Mouse (Mus musculus): ENCODE measurements around the gene Armc9.

Armc9 gene

DNA sequence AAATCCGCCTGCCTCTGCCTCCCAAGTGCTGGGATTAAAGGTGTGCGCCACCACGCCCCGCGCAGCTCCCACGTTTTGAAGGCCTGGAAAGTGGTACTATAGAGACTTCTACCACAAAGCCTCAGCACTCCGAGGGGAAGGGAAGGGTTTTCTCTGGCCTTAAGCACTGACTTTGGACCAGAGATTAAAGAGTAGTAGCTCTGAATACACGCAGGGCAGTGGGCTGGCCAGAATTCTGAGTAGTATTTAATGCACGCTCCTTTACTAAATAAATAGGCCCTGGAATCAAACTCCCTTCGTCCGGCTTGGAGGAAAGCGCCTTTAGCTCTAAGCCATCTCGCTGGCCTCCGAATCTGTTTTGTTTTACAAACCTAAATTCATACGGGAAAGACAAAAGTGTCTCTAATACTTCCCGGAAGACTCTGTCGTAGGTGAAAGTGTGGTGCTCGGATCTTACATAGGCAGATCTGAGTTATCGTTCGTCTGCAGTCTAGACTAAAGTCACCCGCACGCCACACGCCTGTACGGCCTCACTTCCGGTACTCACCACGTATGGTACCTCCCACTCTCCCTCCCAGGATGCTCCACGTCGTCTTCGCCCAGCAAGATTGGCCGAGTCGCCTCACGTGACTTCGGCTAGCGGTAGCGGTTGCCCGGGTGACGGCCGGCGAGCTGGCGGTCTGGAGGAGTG, at the start of gene Armc9:
Gene Armc9 (plus strand): TSS at position 648 of the 691 bp plus-strand sequence.
- DNase-seq: peak; percentile 97

DNA sequence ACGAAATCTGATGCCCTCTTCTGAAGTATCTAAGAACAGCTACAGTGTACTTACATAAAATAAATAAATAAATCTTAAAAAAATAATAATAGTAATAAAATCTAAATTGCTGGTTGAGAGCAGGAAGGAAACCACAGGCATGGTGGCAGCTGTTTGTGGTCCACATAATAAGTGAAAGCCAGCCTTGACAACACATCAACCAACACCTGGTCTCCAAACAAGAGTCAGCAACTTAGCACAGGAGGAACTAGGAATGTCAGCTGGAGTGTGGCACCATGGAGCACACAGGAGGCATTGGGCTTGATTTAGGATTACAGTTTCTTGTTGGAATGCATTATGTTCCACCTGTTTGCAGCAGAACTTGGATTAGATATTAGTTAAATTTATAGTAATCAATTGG, 49.5 kb upstream of the Armc9 start:
- no peak for DNase-seq

GRCm38 (mm10) chr1:86111779-86112178, 42.8 kb upstream of the Armc9 start, which contains the start of gene Htr2b:
TSS of gene Htr2b (minus strand) at chr1:86111970.
- DNase-seq: peak; percentile 75

DNA sequence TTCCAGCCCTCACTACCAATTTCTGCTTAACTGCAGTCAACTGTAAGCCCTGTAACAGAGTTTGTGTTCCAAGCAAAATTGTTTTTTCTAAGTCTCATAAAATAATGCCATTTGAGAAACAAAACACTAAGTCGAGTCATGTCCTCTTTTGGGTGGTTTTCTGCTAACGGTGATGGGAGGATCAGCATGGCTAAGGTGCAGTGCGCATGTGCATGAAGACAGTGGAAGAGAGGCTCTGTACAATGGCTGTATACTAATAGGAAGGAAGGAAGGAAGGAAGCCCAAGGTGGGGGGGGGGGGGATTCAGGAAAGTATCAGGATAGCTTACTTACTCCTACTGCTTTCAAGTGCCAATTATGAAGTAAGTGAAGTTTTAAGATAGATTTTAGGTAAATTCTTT, 40.4 kb upstream of the Armc9 start:
- peak; percentile 22 for DNase-seq

GRCm38 (mm10) chr1:86119549-86119948, 35.0 kb upstream of the Armc9 start:
- no peak for DNase-seq

GRCm38 (mm10) chr1:86126036-86126435, 28.5 kb upstream of the Armc9 start:
- no peak for DNase-seq

DNA sequence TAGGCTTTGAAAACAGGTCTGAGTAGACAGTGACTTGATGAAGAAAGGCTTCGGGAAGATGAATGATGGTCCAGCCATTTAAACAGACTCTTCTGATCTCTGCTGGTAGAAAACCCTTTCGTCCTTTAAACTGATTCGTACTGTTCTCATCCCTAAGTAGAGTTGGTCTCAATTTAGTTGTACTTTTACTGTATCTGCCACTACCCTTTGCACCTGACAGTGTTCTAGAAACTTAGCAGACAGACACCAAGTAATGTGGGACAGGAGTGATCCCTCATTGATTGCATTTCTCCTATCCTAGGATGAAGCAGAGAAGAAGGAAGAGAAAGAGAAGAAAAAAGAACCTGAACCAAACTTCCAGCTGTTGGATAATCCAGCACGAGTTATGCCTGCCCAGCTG, 21.2 kb upstream of the Armc9 start, which contains the start of gene Gm21972:
Gene Gm21972 (plus strand): TSS at position 301 of the 400 bp plus-strand sequence.
- DNase-seq: no peak

DNA sequence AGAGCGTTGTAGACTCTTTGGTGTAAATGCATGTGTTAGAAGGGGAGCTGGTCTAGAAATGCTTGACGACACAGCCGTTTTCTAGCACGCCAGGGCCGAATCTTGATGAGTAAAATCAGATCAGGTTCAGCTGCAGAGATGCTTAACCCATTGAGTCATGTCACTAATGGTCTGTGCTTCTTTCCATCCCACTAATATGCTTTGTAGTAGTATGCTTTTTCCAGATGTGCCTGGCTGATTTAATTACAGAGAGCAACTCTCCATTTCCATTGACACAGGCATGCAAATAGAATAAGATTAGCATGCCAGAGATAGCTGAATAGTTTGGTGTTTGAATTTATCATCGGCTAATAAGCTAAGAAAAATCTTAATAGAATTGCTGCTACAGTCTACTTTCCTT, 19.3 kb upstream of the Armc9 start:
- no peak for DNase-seq

GRCm38 (mm10) chr1:86141081-86141480, 13.5 kb upstream of the Armc9 start:
- no peak for DNase-seq

- DNase-seq: no peak
These were observed 11.4 kb upstream of the Armc9 start for GRCm38 (mm10) chr1:86143165-86143564.

GRCm38 (mm10) chr1:86144001-86144944, 10.3 kb upstream of the Armc9 start:
- DNase-seq: no peak

- no peak for DNase-seq
These were observed 8.3 kb upstream of the Armc9 start for GRCm38 (mm10) chr1:86146293-86146692.

DNA sequence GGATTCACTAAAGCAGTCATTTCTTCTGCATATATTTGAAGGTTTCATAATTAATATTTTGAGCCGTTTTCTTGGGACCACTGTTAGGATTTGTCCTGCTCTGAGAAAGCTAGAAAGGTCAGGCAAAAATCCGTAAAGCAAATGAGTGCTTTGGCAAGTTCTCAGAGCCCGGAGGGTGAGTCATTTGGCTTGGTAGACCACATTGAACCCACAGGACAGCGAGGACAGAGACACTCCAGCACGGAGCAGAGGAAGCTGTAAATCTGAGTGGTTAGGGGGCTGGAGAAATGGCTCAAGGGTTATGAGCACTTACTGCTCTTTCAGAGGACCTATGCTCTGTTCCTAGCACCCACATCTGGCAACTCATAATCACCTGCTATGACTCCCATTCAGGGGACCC, 7.0 kb upstream of the Armc9 start:
- no peak for DNase-seq

- DNase-seq: no peak
These were observed 6.4 kb upstream of the Armc9 start for GRCm38 (mm10) chr1:86148161-86148560.

GRCm38 (mm10) chr1:86150929-86151328, 3.7 kb upstream of the Armc9 start:
- DNase-seq: no peak

GRCm38 (mm10) chr1:86151376-86151775, 3.2 kb upstream of the Armc9 start:
- DNase-seq: no peak

DNA sequence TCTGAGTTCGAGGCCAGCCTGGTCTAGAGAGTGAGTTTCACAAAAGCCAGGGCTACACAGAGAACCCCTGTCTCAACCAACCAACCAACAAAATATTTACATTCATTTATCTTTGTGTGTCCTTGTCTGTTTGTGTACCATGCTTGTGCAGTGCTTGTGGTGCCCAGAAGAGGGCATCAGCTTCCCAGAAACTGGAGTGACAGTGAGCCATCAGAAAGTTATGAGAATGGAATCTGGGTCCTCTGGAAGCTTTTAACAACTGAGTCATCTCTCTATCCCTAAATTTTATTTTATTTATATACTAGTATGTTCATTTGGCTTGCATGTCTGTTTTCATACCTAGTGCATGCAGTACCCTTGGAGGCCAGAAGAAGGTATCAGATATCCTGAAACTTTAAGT, 2.0 kb upstream of the Armc9 start:
- DNase-seq: no peak

DNA sequence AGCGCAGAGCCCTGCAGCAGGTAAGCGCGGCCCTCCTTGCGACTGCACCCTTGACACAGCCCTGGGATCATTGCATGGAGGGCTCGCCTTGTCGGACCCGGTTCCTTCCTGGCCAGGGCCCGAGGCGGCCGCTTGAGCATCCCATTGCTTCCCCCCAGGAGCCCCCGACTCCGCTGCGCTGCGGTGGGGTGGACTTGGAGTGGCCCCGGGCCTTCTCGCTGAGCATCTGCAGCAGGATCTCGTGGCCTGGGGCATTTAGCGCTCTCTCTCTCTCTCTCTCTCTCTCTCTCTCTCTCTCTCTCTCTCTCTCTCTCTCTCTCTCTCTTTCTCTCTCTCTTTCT, 214 bp downstream of the Armc9 start:
- DNase-seq: no peak

DNA sequence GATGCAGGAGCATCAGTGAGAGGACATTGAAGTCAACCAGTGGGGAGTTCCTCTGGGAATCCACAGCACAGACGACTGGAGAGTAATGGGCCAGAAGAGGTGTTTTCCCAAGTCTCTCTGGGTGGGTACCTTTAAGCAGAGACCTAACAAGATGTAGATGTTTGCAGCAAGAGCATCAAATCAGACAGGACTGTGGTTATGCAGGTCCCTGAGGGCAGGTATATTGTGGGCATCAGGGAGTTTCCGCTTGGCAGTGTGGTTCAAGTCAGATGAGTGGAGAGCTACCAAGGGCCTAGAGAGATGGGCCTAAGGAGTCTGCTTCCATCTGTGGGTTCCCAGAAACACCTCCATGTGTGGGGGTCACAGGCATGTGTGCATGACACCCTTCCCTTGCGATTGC, 1.5 kb downstream of the Armc9 start:
- no peak for DNase-seq

DNA sequence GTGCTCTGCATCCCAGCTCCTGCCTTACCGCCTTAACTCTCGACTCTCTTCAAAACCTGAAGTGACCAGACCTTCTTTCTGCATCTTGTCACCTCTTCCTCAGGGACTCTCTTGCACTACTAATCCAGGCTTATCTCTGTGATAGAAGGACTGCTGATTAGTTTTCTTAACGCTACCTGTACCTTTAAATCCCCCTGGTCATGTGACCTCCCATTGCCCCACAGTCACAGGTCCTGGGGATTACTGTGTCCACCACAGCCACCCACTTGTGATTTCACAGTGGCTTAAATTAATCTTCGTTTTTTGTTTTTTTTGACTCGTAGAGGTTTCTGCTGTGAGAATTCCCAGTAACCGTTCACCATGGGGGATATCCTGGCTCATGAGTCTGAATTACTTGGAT, 2.0 kb downstream of the Armc9 start:
- DNase-seq: no peak

- no peak for DNase-seq
These were observed 5.5 kb downstream of the Armc9 start for GRCm38 (mm10) chr1:86160059-86160458.

GRCm38 (mm10) chr1:86160479-86160878, 5.9 kb downstream of the Armc9 start:
- DNase-seq: no peak

- no peak for DNase-seq
These were observed 6.5 kb downstream of the Armc9 start for GRCm38 (mm10) chr1:86161061-86161460.

GRCm38 (mm10) chr1:86174602-86175001, 20.0 kb downstream of the Armc9 start:
- no peak for DNase-seq

All from kidney, postnatal 14 days (tissue).